Mouse (Mus musculus): ENCODE measurements at regions not wholly inside any gene's neighbourhood (a gene's known extent, or its start where the extent isn't known, plus 50 kb on each side); places are given as distances from the start of the nearest gene placed in this dataset.

DNA sequence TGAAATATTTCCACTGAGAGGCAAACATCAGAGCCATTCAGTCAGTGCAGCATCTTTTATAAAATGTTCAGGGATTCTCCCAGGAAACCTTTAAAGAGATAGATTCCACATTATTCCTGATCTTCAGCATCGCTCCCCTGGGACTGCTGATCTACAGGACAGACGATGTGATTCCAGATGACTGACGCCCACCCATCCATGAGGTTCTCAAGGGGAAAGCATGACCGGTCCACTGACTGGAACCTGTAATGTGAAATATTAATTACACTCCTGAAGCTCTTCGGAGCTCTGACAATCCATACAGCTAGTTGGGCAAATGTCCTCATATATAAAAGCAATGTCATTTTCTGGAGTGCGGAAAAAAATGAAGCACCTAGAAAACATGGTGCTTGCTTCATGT lies 268.2 kb downstream of the Sv2b start:
- no peak for TF ChIP-seq CTCF (conservative IDR thresholded peaks at IDR 0.05; ENCODE audit: low read length)
- no peak for TF ChIP-seq POU5F1 (IDR thresholded peaks at IDR 0.05; ENCODE audit: borderline replicate concordance, low read length)
- no peak for TF ChIP-seq NANOG (IDR thresholded peaks at IDR 0.05; ENCODE audit: borderline replicate concordance, low read length)
